Mouse (Mus musculus) mammary gland, adult 2 months (tissue): ENCODE results near the gene Gm20521. TPM values are rescaled to one million over a fixed set of nuclear protein-coding genes. Genes with fewer than 3 reads are reported as not detected.

Experiments
- polyA plus RNA-seq: library from polyadenylated mRNA; depleted of rRNA; stranded (reverse); fragments of >200 nt; gene quantifications from 2 replicates; pipeline ENCODE4 v1.2.3, GENCODE M21; 2012; ENCODE audit warnings: low replicate concordance; rRNA removed

The Gm20521 gene
- polyA plus RNA-seq: 24.7 TPM in 1 of 2 replicates, not detected in the other

DNA sequence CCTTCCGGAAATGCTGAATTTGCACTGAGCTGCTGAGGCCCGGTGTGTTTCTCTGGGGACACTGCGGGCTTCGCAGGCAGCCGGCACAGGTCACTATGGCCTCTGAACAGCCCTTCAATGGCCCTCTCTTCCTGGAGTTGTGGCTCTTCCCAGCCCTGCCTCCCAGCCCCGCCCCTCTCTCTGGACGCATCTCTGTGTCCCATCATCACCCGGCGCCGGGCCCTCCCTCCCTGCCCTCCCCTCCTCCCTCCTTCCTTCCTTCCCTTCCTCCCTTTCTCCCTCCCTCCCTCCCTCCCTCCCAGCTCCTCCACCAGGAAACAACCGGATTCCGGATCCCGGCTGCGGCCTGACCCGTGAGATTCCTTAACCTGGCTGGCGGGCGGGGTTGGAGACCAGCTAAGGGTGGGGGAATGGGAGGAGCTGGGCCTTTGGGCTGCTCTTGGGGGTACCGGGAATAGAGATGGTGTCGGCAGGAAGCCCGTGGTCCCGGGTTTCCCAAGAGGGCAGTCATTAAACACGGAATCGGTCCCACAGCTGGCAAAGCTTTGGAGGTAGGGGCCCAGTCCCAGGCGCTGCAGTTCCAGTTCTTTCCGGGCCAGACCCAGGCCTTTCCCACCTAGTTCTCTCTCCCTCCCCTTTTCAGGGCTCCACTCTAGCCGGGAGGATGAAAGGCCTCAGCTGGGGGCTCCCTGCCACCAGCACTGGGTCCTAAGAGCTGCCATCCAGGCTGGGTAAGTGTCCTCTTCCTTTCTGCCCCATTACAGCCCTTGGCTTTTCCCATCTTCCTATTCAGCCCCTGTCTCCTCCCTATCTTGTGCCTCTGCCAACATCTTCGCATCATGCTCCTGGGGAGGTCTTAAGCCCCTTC is at the start of gene Gm20521, which contains the start of gene Bcl2l2:
Gene Gm20521 (plus strand): TSS at position 288 of the 868 bp plus-strand sequence.
Gene Bcl2l2 (plus strand): TSS at position 224 of the 868 bp plus-strand sequence.

DNA sequence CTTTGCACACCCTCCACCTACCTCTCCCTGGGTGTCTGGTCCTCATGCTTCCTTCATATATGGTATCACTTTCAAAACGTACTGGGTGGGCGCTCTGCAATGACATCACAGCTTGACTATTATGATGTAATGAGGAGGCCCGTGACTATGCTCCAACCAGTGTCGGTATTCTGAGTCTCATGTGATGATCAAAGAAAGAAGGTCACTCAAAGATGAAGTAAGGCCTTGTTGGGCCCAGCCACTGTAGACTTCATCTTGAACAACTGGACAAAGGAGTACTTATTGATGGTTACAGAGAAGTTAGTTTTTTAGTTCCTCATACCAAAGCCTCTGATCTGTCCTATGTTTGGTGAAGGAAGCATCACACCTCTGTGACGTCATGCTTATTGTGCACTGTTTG is 12.4 kb upstream of the Gm20521 start, which contains the start of gene Homez:
Gene Homez (minus strand): TSS at position 101 of the 400 bp plus-strand sequence.

DNA sequence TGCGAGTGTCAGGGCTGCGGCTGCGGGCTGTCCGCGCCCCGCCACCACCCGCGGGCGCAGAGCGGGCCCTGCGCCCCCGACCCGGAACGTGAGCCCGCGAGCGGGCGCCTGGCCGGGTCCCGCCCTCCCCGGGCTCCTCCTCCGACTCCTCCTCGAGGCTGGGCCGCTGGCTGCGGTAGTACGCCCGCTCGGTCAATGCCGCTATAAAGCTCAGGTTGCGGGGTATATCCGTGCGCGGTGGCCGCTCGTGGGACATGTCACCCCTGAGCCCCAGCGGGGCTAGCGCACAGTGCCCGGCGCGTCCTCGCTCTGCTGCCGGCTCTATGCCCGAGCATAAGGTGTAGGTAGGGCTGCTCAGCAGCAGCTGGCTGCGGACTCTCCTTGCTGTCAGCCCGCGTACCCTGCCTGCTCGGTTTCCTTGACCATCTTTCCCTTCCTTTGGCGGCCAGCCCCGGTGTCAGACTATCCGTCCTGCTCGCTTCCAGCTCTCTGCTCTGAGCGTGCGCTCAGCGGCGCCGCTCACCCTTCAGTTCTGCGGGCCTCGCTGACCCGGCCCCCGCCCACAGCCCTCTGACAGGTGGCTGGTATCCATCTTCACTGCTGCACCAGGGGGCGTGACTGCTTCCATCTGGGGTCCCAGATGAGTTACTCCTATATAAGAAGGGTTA is 6.1 kb upstream of the Gm20521 start, which contains the start of gene Ppp1r3e:
Gene Ppp1r3e (minus strand): TSS at position 503 of the 668 bp plus-strand sequence.

DNA sequence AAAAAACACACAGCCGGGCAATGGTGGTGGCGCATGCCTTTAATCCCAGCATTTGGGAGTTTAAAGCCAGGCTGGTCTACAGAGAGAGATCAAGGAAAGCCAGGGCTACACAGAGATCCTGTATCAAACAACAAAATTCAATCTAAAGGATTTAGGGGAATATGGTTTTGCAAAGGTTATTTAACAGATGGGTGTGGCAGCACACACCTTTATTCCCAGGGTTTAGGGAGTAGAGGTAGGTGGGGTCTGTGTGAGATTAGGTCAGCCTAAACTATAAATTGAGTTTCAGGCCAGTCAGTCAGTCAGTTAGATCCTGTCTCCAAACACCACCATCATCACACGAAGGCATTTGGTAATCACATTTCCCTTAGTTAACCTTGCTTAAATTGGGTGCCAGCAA is 9.0 kb downstream of the Gm20521 start, which contains the start of gene Pabpn1:
Gene Pabpn1 (plus strand): TSS at position 301 of the 400 bp plus-strand sequence.

DNA sequence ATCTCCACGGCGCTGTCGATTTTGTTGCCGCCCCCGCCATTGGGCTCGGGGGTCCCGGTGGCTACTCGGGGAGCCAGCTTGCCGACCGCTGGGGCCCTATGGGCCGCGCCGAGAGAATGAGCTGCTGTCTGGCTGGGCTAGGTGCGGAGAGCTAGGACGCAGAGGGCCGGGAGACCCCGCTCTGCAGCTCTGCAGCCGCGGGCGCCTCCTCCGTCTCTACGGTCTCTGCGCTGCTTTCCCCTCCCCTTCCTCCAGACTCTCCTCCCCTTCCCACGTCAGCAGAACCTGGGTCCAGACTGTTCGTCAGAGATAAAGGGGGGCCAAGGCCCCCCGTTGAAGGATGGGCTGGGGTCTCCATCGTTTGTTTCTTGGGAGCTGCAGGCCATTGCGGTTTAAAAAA is 29.6 kb downstream of the Gm20521 start, which contains the start of gene Slc22a17:
Gene Slc22a17 (minus strand): TSS at position 247 of the 400 bp plus-strand sequence.

DNA sequence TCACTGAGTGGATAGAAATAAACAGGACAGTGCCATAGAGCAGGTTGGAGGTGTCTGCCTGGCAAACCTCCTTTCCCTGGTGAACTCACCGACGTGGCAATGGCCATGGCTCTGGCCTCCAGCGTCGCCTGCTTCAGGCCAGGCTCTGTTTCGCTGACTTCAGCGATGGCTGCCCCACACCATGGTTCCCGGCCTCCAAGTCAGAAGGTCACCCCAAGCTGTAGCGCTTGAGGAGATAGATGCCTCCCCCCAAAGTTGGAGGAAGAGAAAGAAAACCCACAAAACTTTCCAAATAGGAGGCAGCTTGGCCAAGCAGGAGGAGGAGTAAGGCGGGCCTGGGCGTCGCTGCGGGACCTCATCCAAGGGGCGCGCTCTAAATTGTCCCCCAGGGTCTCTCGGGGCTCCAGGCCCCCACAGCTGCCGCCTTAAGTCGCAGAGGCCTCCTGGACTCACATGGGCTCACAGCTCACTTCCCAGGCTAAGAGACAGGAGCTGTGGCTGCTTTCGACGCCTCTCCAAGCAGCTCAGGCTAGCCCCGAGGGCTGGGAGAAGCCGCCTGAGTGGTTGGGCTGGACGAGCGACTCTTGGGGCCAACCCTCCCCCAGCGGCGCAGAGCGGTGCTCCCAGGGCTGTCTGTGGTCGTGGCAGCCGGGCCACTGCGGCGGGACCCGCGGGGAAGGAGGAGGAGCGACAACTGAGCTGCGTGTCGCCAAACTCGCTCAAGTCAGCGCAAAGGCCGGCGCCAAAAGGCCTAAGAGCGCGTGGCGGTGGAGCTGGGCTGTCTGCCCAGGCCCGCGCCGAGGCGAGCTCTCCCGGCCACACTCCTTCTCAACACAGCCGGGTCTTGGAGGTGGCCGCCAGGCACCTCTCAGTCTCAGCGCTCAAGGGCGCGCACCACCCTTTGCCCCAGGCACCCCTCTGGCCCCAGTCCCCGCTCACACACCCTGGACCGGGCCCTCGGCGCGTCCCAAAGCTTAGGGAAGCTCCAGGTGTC is 42.4 kb downstream of the Gm20521 start, which contains the start of gene Efs:
Gene Efs (minus strand): TSS at position 778 of the 994 bp plus-strand sequence.

DNA sequence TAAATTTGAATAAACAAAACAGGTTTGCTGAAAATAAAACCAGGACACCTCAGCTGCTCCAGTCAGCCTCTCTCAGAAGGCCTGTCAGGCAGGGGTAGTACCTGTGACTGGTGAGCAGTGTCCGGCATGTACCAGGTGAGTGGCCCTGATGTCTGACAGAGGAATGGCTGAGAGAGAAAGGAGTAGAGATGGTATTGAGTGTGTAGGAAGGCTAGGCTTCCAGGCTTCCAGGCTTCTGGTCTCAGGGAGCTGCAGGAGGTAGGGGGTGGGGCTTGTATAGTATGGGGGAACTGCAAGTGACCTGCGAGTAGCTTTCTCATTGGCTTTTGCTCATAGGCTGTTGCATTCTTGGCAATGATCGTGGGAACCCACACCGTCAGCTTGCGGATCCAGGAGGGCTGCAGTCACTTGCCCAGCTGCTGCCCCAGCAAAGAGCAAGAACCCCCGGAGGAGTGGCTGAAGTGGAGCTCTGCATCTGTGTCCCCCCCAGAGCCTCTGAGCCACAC is 49.5 kb downstream of the Gm20521 start, which contains the start of gene Il25:
Gene Il25 (plus strand): TSS at position 51 of the 506 bp plus-strand sequence.

DNA sequence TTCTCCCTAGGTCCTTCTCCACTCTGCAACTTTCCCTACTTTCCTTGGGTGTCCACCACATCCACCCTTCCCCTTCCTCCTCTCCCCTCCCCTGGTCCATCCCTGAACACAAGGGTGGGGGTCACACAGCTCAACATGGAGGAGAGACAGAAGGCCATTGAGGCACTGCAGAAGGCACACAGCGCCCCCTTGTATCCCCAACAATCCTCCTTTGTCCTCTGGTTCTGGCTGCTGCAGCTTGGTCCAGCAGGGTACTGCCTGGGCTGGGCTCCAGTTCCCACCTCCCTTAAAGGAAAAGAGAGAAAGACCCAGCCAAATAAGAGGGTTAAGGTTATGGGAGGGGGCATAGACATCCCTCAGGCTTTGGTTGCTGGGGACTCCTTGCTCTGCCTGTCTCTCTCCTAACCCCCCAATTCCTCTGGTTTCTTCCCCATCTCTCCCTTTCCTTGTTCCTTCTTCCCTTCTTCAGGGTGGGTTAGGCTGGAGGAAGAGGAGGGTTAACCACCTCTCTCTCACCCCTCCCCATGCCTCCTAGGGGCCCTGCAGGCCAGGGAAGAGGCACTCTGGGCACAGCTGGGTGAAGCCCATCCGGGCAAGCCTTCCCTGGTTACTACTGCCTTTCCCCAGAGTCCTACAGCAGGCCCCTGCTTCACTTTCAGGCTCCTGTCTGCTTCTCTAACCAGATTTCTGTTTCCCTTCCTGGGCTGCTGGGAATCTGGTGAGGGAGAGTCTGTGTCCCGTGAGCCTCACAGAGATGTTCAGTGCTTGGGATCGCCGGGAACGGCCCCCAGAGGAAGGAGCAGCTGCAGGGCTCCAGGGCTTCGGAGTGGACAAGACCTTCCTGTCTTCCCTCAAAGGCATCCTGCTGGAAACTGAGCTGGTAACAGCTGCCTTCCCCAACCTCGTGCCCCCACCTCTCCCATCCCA is 52.9 kb downstream of the Gm20521 start, which contains the start of gene Cmtm5:
Gene Cmtm5 (plus strand): TSS at position 358 of the 927 bp plus-strand sequence.

Other genes starting within 250 kb of the Gm20521 start
- not detected in 2 replicates for gene Gm17606, start 242.5 kb upstream of the Gm20521 start, polyA plus RNA-seq
- gene Cdh24, start 242.1 kb upstream of the Gm20521 start, polyA plus RNA-seq: 4.4 and 7.5 TPM in 2 replicates
- gene 1700123O20Rik, start 197.2 kb upstream of the Gm20521 start, polyA plus RNA-seq: 52.1 and 110 TPM in 2 replicates
- 122 and 125 TPM in 2 replicates for gene Acin1, start 196.5 kb upstream of the Gm20521 start, polyA plus RNA-seq
- 0.06 and 0.12 TPM in 2 replicates for gene Gm29776, start 184.6 kb upstream of the Gm20521 start, polyA plus RNA-seq
- 2.1 and 3.1 TPM in 2 replicates for gene Cebpe, start 171.3 kb upstream of the Gm20521 start, polyA plus RNA-seq
- 11.6 and 16.1 TPM in 2 replicates for gene Slc7a8, start 101.5 kb upstream of the Gm20521 start, polyA plus RNA-seq
- 0.29 TPM in 1 of 2 replicates, not detected in the other for gene Rnf212b, start 69.3 kb upstream of the Gm20521 start, polyA plus RNA-seq
- 3.5 and 9.6 TPM in 2 replicates for gene Homez, start 12.5 kb upstream of the Gm20521 start, polyA plus RNA-seq
- gene Ppp1r3e, start 5.9 kb upstream of the Gm20521 start, polyA plus RNA-seq: 17.4 and 39.2 TPM in 2 replicates
- 42.9 and 50.7 TPM in 2 replicates for gene Bcl2l2, start 64 bp upstream of the Gm20521 start, polyA plus RNA-seq
- 73.7 and 152 TPM in 2 replicates for gene Pabpn1, start 9.1 kb downstream of the Gm20521 start, polyA plus RNA-seq
- gene Slc22a17, start 29.7 kb downstream of the Gm20521 start, polyA plus RNA-seq: 75.6 and 107 TPM in 2 replicates
- gene Efs, start 42.7 kb downstream of the Gm20521 start, polyA plus RNA-seq: 38.0 and 58.4 TPM in 2 replicates
- gene Il25, start 49.3 kb downstream of the Gm20521 start, polyA plus RNA-seq: not detected in 2 replicates
- gene Cmtm5, start 52.8 kb downstream of the Gm20521 start, polyA plus RNA-seq: 2.3 and 6.9 TPM in 2 replicates
- 0.48 and 0.62 TPM in 2 replicates for gene Myh6, start 83.5 kb downstream of the Gm20521 start, polyA plus RNA-seq
- gene Gm17428, start 93.5 kb downstream of the Gm20521 start, polyA plus RNA-seq: not detected in 2 replicates
- 0.02 and 0.57 TPM in 2 replicates for gene Myh7, start 111.2 kb downstream of the Gm20521 start, polyA plus RNA-seq
- gene Ngdn, start 132.0 kb downstream of the Gm20521 start, polyA plus RNA-seq: 9.4 and 15.2 TPM in 2 replicates
- gene Zfhx2, start 208.9 kb downstream of the Gm20521 start, polyA plus RNA-seq: 1.1 and 3.8 TPM in 2 replicates
- gene Thtpa, start 211.3 kb downstream of the Gm20521 start, polyA plus RNA-seq: 6.1 and 7.8 TPM in 2 replicates
- 58.4 TPM in 2 replicates for gene Ap1g2, start 223.2 kb downstream of the Gm20521 start, polyA plus RNA-seq
- gene Jph4, start 233.5 kb downstream of the Gm20521 start, polyA plus RNA-seq: 0.39 and 0.56 TPM in 2 replicates